Mouse (Mus musculus) intestine, embryonic 14.5 days (tissue): ENCODE results near the gene Gm10944. TPM values are rescaled to one million over a fixed set of nuclear protein-coding genes. Genes with fewer than 3 reads are reported as not detected.

Experiments
- ATAC-seq: fragments of 200-750 bp; cut with Nextera tagmentation; replicated peaks from 2 replicates; pipeline ENCODE4 v1.8.0; 2017; ENCODE audit warnings: low read depth, moderate number of reproducible peaks, moderate TSS enrichment, moderate library complexity; ENCODE audit not compliant: low FRiP score, low TSS enrichment
- DNase-seq: peaks from one replicate; pipeline ENCODE4 v3.0.0-alpha.2; 2018; ENCODE audit warnings: low spot score
- H3K27ac ChIP-seq: fragments of 300-500 bp; sonication (generic); 2 replicates; pipeline ENCODE4 v1.5.1; 2014; ENCODE audit warnings: low read depth, mild to moderate bottlenecking, control low read depth
- H3K27me3 ChIP-seq: fragments of 300-500 bp; sonication (generic); replicated peaks from 2 replicates; pipeline ENCODE4 v1.6.1; 2014; ENCODE audit warnings: low read length, control low read depth; ENCODE audit not compliant: control insufficient read depth, insufficient read depth
- H3K36me3 ChIP-seq: fragments of 300-500 bp; sonication (generic); 2 replicates; pipeline ENCODE4 v1.6.1; 2014; ENCODE audit warnings: low read length, control low read depth; ENCODE audit not compliant: control insufficient read depth, insufficient read depth
- H3K4me1 ChIP-seq: fragments of 300-500 bp; sonication (generic); replicated peaks from 2 replicates; pipeline ENCODE4 v1.6.1; 2014; ENCODE audit warnings: low read length, control low read depth, mixed read lengths; ENCODE audit not compliant: control insufficient read depth, insufficient read depth
- H3K4me2 ChIP-seq: fragments of 300-500 bp; sonication (generic); 2 replicates; pipeline ENCODE4 v1.6.1; 2014; ENCODE audit warnings: low read length
- H3K4me3 ChIP-seq: fragments of 300-500 bp; sonication (generic); 2 replicates; pipeline ENCODE4 v1.5.1; 2014; ENCODE audit warnings: low read depth, low read length, control low read depth, mixed read lengths
- H3K9ac ChIP-seq: fragments of 300-500 bp; sonication (generic); 2 replicates; pipeline ENCODE4 v1.6.1; 2014; ENCODE audit warnings: mild to moderate bottlenecking, low read length
- H3K9me3 ChIP-seq: fragments of 300-500 bp; sonication (generic); 2 replicates; pipeline ENCODE4 v1.6.1; 2016; ENCODE audit warnings: low read length, control low read depth; ENCODE audit not compliant: control insufficient read depth
- WGBS: fragments of 180-500 bp; shearing (Covaris S2); extraction: QIAGEN DNeasy Blood & Tissue Kit; methylation state at CpG from one replicate; pipeline ENCODE4 v1.1.7; 2014; 5-methylcytosine and 5-hydroxymethylcytosine counted together
- polyA plus RNA-seq: library from polyadenylated mRNA; unstranded; fragments of >200 nt; fragmentation: Nextera tagmentation; extraction: Ambion mirVana; gene quantifications from 2 replicates; pipeline ENCODE4 v1.2.1, GENCODE M21; 2014

The Gm10944 gene
- polyA plus RNA-seq, 1 experiment from 2014 or later = not detected

DNA sequence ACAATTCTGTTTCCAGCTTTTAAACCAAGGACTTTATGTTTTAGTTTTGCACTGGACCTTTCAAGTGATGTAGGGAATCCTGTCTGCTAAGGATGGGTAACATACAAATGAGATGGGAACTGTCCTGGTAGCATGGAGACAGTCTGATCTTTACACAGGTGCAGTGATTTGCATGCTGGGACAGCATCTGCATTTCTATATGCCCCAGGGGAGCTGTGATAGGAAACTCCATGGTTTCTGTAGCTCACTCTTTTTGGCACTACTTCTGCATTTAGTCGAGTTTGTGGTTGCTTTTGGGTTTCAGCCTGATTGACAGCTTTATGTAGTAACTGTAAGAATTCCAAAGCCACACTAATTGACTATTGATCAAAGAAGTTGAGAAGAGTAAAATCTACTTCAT is 19.8 kb downstream of the Gm10944 start:
- H3K27me3 ChIP-seq = no peaks in the 10 kb centered on the region
- no peaks in the 10 kb centered on the region for H3K36me3 ChIP-seq
- H3K9me3 ChIP-seq = no peaks in the 10 kb centered on the region
- no peak overlapping the region for H3K4me3 ChIP-seq
- DNase-seq (no peak), ATAC-seq (no peak)
- no peak overlapping the region for H3K9ac ChIP-seq
- WGBS = 75% methylated on average over 1 of the region's 1 CpGs
- no peak overlapping the region for H3K27ac ChIP-seq
- no peaks in the 10 kb centered on the region for H3K4me1 ChIP-seq
- H3K4me2 ChIP-seq = no peak overlapping the region

GRCm38 (mm10) chr10:10701326-10701725 is 20.2 kb downstream of the Gm10944 start:
- H3K27ac ChIP-seq = no peak overlapping the region
- no peaks in the 10 kb centered on the region for H3K9me3 ChIP-seq
- no peak overlapping the region for H3K4me3 ChIP-seq
- no peaks in the 10 kb centered on the region for H3K27me3 ChIP-seq
- H3K9ac ChIP-seq = no peak overlapping the region
- DNase-seq (no peak), ATAC-seq (no peak)
- 88% methylated on average over 1 of the region's 1 CpGs for WGBS
- no peaks in the 10 kb centered on the region for H3K4me1 ChIP-seq
- no peak overlapping the region for H3K4me2 ChIP-seq
- no peaks in the 10 kb centered on the region for H3K36me3 ChIP-seq

GRCm38 (mm10) chr10:10708031-10708430 is 26.9 kb downstream of the Gm10944 start:
- no peak overlapping the region for H3K4me2 ChIP-seq
- no peaks in the 10 kb centered on the region for H3K36me3 ChIP-seq
- DNase-seq (no peak), ATAC-seq (no peak)
- H3K9ac ChIP-seq = no peak overlapping the region
- H3K4me3 ChIP-seq = no peak overlapping the region
- H3K9me3 ChIP-seq = no peaks in the 10 kb centered on the region
- WGBS = 89% methylated on average over 1 of the region's 1 CpGs
- H3K4me1 ChIP-seq = no peaks in the 10 kb centered on the region
- no peaks in the 10 kb centered on the region for H3K27me3 ChIP-seq
- H3K27ac ChIP-seq = no peak overlapping the region

DNA sequence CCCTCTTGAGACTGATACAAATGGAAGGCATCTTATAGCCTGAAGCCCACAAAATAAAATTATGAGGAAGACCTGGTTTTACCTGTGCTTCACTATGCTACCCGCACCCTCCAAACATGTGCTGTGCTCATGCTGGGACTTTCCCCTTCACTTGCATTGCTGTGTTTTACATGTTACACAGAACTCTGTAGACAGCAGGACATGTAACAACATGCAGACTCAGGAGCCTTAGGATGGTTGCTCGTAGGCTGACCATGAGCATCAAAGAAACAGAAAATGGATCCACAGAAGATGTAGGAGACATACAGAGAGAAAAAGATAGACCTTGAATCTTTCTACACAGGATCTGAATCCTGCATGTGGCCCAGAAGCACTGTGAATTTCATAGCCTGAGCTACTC is 29.2 kb downstream of the Gm10944 start:
- Histone ChIP-seq H3K36me3 (no peaks in the 10 kb centered on the region), H3K27me3 (no peaks in the 10 kb centered on the region), H3K4me1 (no peaks in the 10 kb centered on the region), H3K27ac (no peak overlapping the region), H3K4me3 (no peak overlapping the region), H3K4me2 (no peak overlapping the region), H3K9ac (no peak overlapping the region), H3K9me3 (no peaks in the 10 kb centered on the region)
- ATAC-seq (no peak), DNase-seq (no peak)
- 92% methylated on average over 2 of the region's 2 CpGs for WGBS

- DNase-seq = no peak
- WGBS = 68% methylated on average over 2 of the region's 2 CpGs
- Histone ChIP-seq H3K27ac (no peak overlapping the region), H3K36me3 (no peaks in the 10 kb centered on the region), H3K4me2 (no peak overlapping the region), H3K9me3 (no peaks in the 10 kb centered on the region), H3K4me1 (no peaks in the 10 kb centered on the region), H3K27me3 (no peaks in the 10 kb centered on the region), H3K4me3 (no peak overlapping the region), H3K9ac (no peak overlapping the region)
- ATAC-seq = no peak
These were observed 29.7 kb downstream of the Gm10944 start for GRCm38 (mm10) chr10:10710837-10711236.

DNA sequence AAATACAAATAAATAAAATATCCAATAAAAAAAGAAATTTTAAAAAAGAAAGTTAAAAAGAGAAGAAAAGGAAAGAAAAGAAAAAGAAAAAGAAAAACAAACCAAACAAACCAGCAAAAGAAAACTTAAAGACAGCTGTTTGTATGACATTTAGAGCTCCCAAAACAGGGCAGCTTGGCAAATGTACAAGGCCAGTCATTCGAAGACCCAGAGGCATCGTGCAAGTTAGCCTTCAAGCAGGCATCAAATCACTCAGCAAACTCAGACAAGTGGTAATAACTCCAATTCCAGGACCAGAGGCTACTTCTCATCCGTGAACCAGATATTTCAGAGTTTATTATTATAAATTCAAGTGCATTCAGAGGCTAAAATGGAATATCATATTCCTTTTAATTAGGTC is 45.4 kb downstream of the Gm10944 start:
- no peaks in the 10 kb centered on the region for H3K27me3 ChIP-seq
- WGBS = 84% methylated on average over 3 of the region's 3 CpGs
- no peaks in the 10 kb centered on the region for H3K36me3 ChIP-seq
- no peaks in the 10 kb centered on the region for H3K9me3 ChIP-seq
- no peak for ATAC-seq
- no peaks in the 10 kb centered on the region for H3K4me1 ChIP-seq
- H3K27ac ChIP-seq = no peak overlapping the region
- H3K4me2 ChIP-seq = no peak overlapping the region
- H3K4me3 ChIP-seq = no peak overlapping the region
- H3K9ac ChIP-seq = no peak overlapping the region
- DNase-seq = no peak

Other genes starting within 250 kb of the Gm10944 start
- 0.03 and 0.18 TPM in 2 replicates for gene Adgb, start 209.0 kb upstream of the Gm10944 start, polyA plus RNA-seq
- 18.6 and 23.3 TPM in 2 replicates for gene Rab32, start 123.1 kb upstream of the Gm10944 start, polyA plus RNA-seq